Mouse (Mus musculus) cerebellum, adult 11-12 months (tissue): ENCODE data around the gene Slc26a10.
"Not testable (repeated sequence)": the region's sequence is repeated elsewhere in the genome, so short reads cannot be mapped to it uniquely, and the experiment has no call there.

Source experiments
- DNase-seq: peaks from one replicate; pipeline ENCODE4 v3.0.0; 2022

The Slc26a10 gene

DNA sequence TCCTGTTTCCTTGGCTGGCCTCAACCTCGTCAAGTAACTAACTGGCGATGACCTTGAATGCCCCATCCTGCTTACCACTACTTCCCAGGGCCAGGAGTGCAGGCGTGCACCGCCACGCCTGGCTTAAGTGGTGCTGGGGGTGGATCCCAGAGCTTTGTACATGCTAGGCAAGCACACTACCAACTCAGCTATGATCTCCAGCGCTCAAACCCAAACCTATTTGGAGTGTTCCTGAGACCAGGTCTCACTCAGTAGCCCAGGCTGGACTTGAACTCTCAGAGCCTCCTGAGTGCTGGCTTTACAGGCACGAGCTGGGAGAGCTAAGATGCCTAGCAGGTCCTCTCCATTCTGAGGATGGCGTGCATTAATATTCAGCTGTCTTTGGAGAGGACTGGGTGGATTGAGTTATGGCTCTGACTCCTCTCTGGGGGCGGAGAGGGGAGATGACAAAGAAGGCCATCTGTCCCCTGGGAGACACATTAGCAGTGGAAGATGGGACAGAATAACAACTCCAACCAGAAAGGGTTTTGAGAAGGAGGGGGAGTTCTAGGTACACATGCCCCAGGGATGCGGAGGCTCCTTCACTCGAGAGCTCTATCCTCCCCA, 17.2 kb upstream of the Slc26a10 start:
- no peak for DNase-seq

DNA sequence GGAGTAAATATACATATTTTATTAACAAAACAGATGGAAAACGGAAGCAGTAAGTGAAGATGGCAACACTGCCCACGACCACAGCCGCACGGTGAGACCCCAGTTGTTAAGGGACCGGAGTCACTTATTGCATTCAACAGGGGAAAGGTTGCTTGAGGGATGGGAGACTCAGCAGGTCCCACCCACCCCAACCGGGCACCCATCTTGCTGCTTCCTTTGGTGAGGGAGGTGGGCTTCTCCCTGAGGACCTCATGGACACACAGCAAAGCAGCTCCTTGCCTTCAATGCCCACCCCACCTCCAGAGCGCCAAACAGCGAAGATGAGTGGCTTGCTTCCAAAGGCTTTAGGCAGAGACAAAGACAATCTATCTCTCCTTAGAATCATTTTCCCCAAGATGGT, 16.7 kb upstream of the Slc26a10 start:
- no peak for DNase-seq

DNA sequence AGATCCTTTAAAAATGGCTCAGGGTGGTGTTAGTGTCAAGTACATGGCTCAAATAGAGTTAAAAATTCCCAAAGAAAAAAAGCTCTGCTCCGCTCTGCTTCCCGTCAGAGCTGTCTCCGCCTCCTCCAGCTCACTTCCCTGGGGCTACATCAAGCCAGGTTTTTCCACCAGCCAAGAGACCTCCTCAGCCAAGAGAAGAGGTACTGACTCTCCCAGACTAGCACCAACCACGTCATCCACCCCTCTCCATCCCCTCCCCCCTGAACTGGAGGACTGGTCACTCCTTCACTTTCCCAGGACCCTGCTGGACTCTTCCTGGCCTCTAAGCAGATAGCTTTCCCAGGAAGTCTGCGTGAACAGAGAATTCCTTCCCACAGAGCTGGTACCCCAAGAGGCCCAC, 15.9 kb upstream of the Slc26a10 start:
- DNase-seq = peak; percentile 75

DNA sequence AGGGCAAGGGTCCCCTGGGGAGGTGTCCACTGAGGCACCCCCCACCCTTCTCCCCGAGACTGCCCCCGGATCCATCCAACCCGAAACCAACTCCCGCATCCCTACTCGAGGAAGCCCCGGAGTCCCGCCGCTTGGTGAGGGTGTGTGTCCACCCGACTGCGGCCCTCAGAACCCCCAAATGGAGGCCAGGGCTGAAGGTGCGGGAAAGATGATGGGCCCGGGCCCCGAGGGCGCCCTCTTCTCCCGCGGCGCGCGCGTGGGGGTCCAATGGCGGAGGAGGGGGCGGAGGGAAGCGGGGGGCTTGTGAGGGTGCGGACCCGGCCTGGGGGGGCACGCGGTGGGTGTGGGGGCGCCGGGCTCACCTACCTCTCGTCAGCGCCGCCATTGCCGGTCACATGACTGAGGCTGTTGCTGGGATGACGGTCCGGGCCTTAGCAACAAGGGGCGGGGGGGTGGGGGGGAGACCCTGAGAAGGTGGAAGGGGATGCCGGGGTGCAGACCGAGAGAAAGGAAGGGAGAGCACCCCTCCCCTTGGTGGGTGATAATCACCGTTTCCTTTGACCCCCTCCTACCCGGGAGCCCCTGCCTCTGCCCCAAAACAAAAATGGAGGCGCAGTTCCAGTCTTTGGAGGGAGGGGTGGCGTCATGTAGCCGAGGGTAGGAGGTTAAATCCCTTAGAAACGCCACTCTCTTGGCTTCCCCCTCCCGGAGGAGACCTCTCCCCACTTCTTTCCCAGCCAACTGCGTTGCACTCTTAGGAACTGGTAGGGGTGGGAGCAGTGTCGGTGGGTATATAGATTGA, 15.1 kb upstream of the Slc26a10 start, which contains the start of gene Dtx3:
Dtx3 (minus strand) TSS at position 401 of the 802 bp plus-strand sequence.
- DNase-seq = peak; percentile 70

DNA sequence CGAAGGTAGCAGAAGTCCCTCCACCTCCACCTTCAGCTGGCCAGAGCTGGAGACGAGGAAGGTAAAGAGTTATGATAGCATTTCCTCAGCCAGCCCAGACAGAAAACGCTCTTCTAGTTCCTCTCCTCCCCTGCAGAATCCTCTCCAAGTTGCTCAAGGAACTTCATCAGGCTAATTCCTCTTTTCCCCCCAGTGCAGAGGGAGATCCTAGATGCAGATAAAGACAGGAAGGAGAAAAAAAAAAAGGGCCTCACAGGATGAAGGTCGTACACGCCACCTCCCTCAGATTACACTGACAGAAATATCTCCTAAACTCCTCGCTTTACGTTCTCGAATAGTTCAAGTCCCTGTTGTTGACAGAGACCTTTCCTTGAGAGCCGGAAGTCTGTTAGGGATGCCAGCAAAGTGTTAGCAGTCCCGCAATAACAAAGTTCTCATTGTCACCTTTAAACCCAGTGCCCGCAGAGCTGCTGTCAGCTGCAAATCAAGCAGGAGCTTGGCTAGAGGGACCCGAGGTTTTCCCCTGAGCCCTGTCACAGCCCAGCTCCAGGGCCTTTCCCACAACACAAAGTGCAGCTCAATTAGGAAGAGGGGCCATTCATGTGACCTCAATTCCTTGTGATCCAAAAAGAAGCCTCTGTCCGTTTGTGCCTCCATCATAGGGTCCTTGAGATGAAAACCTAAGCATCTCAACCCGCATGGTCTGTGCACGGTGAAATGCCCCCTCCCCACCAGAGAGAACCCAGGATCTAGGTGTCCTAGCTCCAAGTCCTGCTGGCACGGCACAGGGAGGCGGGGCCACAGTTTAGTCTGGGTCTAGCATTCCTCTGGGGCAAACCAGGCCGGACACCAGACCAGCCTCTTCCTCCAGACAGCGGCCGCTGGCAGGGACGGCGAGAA, 14.2 kb upstream of the Slc26a10 start:
- DNase-seq = peak; percentile 82

DNA sequence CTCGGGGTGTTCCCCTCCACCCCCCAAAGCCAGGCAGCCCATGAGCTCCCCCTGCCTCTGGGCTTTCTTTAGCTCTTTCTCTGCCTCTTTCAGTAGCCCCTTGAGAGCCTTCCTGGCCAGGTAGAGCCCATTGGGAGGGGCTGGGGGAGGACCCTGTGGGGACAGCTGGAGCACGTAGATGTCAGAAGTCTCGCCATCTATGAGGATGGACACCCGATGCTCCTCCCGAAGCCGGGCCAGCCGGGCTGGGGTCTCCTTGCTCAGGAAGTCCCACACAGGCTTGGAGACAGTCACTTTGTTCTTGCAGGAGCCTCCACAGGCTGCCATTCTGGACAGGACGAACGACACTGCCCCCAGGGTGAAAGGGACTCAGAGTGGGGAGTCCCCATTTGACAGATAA, 12.6 kb upstream of the Slc26a10 start:
- DNase-seq = no peak

DNA sequence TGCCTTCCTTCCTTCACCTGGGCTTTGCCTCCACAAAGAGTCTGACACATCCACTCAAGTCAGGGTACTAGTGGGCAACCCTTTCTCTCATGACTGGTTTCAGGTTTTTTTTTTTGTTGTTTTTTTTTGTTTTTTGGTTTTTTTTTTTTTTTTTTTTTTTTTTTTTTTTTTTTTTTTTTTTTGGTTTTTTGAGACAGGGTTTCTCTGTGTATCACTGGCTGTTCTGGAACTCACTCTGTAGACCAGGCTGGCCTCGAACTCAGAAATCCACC, 11.5 kb upstream of the Slc26a10 start:
- not testable (repeated sequence) for DNase-seq

DNA sequence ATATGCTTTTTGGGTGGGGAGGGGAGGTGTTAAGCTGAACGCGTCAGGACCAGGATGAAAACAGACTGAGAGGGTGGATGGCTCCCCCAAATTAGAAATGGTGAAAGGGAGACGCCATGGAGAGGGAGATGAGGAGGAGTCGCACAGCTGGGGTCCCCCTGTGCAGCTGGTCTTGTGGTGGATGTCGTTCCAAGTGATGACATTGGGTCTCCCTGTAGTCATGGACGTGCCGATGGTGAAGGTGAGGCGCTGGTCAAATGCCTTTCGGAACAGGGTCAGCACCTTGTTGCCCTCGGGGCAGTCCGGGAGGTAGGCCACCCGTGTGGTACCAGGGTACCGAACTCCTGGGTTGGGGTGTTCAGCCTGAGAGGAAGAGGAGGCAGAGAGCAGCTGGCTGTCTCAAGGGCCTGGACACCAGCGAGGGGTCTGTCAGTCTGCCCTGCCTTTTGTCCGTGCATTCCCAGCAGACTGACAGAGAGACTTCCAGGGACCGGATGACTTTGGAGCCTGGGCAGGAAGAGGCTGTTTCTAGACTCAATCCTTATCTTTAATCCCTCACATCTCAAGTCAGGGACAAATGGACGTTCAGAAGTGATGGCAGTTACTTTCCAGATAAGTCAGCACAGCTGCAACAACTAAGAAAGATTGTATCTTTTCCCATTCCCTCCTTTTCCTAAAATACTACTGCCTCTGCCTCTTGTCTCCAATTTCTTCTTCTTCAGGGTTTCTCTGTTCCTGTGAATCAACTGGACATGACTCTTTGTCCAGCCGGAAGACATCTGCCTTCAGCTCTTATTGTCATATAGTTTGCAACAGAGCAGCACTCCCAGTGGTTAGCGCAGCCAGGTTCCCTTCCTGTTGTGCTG, 11.0 kb upstream of the Slc26a10 start:
- peak; percentile 44 for DNase-seq

DNA sequence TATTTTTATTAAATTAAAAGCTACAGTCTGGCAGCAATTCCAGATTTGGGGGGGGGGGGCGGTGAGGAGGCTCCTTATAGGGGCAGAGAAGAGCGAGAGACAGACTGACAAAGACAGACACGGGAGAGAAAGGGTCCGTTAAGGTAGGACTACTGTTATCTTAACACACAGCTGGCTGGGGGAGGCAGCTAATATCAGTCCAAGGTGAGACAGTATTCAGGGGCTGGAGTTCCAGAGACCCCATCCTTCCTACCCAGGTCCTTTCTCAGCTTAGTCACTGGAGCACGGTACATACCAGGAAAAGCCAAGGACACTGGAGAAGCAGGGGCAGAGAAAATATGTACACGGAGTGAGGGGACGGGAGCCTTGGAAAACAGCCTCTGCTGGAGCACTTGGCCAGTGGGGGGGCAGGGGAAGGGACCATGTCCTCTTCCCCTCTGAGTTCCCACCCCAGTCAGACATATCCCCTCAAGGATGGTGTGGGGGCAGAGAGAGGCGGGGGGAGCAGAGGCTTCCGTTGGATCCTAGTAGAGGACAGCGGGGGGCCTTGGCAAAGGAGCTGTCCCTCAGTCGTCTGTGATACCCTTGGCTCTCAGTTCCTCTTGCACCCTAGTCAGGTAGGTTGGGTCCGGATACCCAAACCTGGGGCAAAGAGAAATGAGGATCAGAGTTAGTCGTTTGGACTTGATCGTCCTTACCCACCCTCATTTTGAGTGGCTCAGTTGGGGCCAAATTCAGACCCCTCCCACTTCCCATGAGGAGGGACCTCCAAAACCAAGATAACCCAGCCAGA, 10.1 kb upstream of the Slc26a10 start:
- DNase-seq = peak; percentile 49

DNA sequence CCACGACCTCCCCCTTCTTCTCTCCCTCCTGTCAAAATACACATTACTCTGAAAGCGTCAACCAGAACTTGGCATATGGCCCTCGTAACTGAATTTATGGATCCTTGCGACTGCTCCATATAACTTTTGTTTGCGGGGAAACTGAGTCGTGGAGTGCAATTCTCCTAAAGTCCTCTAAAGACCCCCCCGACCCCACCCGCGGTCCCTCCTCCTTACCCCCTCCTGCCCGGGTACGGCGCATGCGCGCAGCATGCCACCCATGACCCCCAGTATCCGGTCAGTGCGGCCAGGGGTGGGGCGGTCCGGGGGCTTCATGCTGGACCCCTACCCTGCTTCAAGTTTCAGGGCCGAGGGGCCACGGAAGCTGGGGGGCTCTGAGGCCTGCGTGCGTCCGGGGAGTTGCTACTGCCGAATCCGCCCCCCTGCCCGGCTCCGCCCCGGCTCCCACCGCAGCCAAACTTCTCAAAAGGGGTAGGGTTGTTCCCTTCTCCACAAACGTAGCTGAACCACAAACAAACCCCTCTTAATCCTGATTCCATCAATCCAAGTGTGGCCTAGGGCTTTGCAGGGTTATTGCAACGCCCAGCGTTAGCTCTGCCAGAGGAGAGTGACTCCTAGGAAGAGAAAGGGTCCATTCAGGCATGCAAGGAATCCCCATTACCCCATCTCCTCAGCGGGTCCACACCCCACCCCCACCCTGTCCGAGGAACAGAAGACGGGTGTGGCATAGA, 9.4 kb upstream of the Slc26a10 start, which contains the start of gene Arhgef25:
Arhgef25 (minus strand) TSS at position 433 of the 731 bp plus-strand sequence.
- DNase-seq = peak; percentile 67

DNA sequence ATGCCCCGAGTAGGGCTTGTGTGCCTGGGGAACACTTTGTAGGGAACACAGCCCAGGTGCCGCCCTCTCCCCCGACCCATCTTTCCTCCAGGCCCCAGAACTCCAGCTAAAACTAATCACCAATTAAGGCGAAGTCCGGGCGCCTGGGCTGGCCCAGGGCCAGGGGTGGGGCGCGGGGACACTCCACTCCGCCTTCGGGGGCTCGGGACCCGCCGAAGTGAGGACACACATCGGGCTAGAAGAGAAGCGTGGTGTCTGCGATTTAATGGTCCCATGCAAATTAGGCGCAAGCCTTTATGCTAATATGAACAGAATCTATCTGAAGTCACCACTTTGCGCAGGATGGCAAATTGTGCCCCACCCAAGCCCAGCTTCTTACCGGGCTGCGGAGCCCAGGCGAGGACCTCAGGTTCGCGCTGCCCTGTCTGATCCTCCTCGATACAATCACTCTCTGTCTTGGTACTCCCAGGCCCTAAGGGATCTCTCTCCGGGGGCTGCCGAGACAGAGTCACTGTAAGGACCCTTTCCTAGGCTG, 8.7 kb upstream of the Slc26a10 start:
- peak; percentile 71 for DNase-seq

DNA sequence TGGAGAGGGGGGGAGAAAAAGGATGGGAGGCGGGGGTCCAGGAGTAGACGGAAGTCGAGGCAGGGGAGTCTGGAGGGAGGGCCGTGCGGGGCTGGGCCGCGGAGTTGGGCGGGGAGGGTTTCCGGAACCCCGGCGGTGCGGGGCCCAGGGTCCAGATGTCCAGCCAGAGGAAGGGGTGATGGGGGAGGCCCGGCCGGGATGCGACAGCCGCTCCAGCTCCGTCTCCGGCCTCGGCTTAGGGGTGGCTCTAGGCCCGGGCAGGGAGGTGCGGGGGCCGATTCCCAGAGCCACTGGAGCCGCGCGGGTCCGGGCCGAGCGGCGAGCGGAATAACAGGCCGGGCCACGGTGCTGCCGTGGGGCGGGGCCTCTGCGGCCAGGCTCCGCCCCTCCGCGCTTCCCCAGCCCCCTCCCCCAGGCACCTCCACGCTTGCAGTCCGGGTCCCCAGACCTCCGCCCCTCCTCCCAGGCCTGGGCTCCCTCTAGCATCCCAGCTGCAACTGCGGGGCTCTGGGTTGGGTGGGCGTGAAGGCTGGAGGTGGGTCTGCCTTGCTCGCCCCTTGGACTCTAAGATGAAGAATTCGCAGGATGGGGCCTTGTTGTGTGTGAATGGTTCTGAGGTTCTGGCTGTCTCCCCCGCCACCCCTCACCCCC, 8.1 kb upstream of the Slc26a10 start:
- DNase-seq = peak; percentile 78

DNA sequence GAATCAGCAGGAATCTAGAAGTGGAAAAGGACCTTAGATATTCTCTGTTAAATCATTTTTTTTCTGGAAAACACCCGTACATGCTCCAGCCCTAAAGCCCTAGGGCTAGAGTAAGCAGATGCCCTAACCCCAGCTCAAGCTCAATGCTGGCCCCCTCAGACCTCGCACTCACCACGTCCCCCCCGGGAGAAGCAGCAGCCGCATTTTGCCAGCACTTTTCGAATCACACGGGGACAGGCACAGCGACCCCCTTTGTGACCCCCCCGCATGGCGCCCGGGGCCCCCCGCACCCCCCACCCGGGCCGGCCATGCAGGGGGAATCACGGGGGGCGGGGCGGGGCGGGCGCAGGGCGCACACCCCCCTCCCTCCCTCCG, 7.6 kb upstream of the Slc26a10 start:
- peak; percentile 56 for DNase-seq

DNA sequence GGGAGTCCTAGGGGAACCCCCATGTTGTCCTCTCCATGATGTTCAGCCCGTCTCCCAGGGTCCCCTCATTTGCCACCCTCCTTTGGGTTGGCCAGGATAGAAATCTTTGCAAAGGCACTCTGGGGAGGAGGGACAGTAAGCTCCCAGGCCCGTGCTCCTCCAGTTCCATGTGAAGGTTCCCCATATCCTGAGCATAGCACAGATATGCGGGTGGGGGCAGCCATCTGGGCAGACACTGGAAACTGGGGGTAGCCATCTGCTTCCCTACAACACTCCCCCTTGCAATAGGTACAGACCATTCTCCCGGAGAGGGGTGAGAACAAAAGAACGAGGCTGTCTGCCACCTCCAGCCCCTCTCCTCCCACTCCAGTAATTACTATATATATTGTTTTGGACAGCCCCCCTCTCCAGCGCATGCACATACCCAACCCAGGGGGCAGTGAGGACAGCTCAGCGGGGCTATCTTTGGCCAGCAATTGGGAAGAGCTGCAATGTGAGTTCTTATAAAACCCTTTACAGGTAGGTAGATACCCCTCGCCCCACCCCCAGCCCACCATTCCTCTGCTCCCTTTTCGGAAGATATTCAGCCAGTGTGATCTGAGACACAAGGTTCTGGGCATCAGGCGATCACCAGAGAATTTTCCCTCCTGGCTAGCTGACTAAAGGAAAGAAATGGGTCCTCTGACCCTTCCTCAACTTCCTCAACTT, 7.1 kb upstream of the Slc26a10 start:
- DNase-seq = peak; percentile 80

DNA sequence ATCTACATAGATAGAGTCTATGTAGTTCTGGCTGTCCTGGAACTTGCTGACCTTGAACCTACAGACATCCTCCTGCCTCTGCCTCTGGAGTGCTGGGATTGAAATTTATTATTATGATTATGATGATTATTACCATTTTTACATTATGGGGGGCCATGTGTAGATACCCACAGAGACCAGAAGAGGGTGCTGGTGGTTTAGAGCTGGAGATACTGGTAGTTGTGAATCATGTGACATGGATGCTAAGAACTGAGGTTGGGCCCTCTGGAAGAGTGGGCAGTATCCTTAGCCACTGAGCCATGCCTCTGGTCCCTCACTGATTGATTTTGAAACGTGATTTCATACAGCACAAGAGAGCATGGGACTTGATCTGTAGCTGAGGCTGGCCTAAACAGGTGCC, 6.0 kb upstream of the Slc26a10 start:
- DNase-seq = no peak

DNA sequence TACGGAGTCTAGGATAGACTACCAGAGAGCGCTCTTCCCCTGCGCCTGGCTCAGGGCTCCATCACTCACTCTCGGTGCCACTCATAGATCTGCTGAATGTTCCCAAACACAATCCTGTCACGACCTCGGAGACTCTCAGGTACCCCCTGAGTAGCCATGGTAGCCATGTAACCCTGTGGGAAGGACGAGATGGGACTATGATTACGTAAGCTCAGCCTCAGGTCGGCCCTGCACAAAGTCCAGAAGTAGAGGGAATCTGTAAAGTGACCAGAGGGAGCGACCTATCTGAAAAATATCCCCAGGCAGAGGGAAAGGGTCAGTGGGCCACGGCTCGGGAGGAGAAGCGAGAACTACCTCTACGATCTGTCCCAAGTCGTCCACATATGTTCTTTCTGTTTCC, 5.1 kb upstream of the Slc26a10 start:
- no peak for DNase-seq

DNA sequence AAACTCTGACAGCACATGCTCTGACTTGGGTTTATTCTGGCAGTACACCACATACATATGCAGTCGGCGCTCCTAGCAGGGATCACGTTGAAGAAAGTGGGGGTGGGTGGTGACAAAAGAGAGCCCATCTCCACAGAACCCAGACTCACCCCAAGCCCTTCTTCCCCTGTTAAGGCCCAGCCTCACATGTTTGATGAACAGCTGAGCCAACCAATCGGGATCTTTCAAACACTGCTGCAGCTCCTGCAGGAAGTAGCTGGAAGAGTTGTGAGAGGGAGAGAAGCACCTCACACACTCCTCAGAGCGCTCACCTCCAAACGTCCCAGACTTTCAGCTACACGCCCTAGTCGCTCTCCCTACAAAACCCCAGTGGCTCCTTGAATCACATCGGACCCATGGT, 4.7 kb upstream of the Slc26a10 start:
- DNase-seq = no peak

DNA sequence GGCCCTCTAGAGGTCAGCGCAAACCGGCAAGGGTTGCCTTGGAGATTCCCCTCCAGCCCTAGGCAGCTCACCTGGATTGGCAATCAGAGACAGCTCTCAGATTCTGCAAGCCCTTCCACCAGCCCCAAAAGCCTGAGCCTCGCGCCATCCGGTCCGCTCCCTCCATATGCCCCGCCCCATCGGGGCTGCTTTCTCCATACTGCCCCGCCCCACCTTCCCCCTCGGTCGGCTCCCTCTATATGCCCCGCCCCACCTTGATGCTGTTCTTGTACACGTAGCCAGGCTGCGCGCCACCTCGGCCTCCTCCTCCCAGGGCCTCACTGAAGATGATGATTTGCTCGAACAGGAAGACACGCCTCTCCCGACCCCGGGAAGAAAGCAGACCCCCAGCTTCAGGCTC, 3.3 kb upstream of the Slc26a10 start:
- no peak for DNase-seq

DNA sequence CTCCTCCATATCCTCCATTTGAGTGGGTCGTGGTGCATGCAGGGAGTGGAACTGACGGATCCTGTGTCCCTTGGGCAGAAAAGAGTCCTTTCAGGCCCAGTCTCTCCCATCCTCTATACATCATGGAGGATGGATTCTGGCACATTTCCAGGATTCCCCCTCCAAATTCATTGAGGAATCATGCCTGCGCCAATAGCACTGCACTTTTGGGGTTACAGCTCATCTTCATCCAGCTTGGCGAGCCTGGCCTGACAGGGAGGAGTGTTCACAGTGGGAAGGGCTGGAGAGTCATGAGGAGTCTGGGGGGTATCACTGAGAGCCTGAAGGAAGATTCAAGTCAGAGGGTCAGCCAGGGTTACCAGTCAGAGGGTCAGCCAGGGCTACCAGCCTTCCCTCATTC, 2.2 kb upstream of the Slc26a10 start:
- no peak for DNase-seq

DNA sequence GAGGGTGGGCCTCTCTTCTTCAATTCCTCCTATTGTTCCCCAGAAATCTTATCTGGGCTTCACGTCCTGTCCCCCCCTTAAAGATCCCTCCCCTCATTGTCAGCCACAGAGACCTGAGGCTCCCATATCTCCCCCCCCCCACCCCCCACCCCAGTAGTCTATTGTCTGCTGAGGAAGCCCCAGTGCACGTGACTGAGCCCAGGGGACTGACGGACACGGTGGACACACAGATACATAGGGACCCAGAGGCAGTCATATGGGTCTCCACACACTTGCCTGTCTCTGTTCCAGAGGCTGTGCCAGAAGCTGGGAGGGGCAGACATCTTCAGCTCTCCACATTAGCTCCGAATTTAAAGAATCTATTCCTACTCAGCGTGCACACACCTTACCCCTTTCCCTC, 1.1 kb upstream of the Slc26a10 start:
- no peak for DNase-seq
